Mouse (Mus musculus) neural tube, embryonic 11.5 days (tissue): Measurements from ENCODE around the gene Eif5a. TPM values are rescaled to one million over a fixed set of nuclear protein-coding genes. Genes with fewer than 3 reads are reported as not detected.
A peak's percentile ranks its signal among the peaks of the same experiment; 100 is the strongest.

ENCODE experiments used
- ATAC-seq: fragments of 200-750 bp; cut with Nextera tagmentation; 2 replicates; pipeline ENCODE4 v1.8.0; 2017; ENCODE audit warnings: moderate number of reproducible peaks, mild to moderate bottlenecking, moderate TSS enrichment, moderate library complexity; ENCODE audit not compliant: insufficient read depth, low FRiP score, low TSS enrichment
- DNase-seq: peaks from one replicate; pipeline ENCODE4 v3.0.0-alpha.2; 2015; ENCODE audit warnings: low spot score
- H3K27ac ChIP-seq: fragments of 300-500 bp; sonication (generic); 2 replicates; pipeline ENCODE4 v1.5.1; 2014; ENCODE audit warnings: low read depth, mild to moderate bottlenecking, low read length
- H3K27me3 ChIP-seq: fragments of 300-500 bp; sonication (generic); 2 replicates; pipeline ENCODE4 v1.6.1; 2014; ENCODE audit warnings: mild to moderate bottlenecking, low read length, mixed read lengths; ENCODE audit not compliant: control insufficient read depth, insufficient read depth
- H3K36me3 ChIP-seq: fragments of 300-500 bp; sonication (generic); 2 replicates; pipeline ENCODE4 v1.6.1; 2014; ENCODE audit warnings: mild to moderate bottlenecking, low read length, moderate library complexity, mixed read lengths; ENCODE audit not compliant: control insufficient read depth, insufficient read depth
- H3K4me1 ChIP-seq: fragments of 300-500 bp; sonication (generic); 2 replicates; pipeline ENCODE4 v1.6.1; 2014; ENCODE audit warnings: low read length, mixed read lengths; ENCODE audit not compliant: control insufficient read depth, insufficient read depth
- H3K4me2 ChIP-seq: fragments of 300-500 bp; sonication (generic); 2 replicates; pipeline ENCODE4 v1.6.1; 2014; ENCODE audit warnings: low read depth, mild to moderate bottlenecking, moderate library complexity
- H3K4me3 ChIP-seq: fragments of 300-500 bp; sonication (generic); 2 replicates; pipeline ENCODE4 v1.5.1; 2014; ENCODE audit warnings: low read depth, low read length
- H3K9ac ChIP-seq: fragments of 300-500 bp; sonication (generic); 2 replicates; pipeline ENCODE4 v1.6.1; 2014; ENCODE audit warnings: mild to moderate bottlenecking, low read length
- H3K9me3 ChIP-seq: fragments of 300-500 bp; sonication (generic); 2 replicates; pipeline ENCODE4 v1.6.1; 2016; ENCODE audit warnings: low read length; ENCODE audit not compliant: control insufficient read depth
- WGBS: fragments of 180-500 bp; shearing (Covaris S2); extraction: QIAGEN DNeasy Blood & Tissue Kit; methylation state at CpG from one replicate; pipeline ENCODE4 v1.1.7; 2014; 5-methylcytosine and 5-hydroxymethylcytosine counted together
- polyA plus RNA-seq: library from polyadenylated mRNA; unstranded; fragments of >200 nt; fragmentation: Nextera tagmentation; extraction: Ambion mirVana; gene quantifications from 2 replicates; pipeline ENCODE4 v1.2.1, GENCODE M21; 2014

The Eif5a gene
- polyA plus RNA-seq, 1 experiment from 2014 or later: 1,926 TPM

DNA sequence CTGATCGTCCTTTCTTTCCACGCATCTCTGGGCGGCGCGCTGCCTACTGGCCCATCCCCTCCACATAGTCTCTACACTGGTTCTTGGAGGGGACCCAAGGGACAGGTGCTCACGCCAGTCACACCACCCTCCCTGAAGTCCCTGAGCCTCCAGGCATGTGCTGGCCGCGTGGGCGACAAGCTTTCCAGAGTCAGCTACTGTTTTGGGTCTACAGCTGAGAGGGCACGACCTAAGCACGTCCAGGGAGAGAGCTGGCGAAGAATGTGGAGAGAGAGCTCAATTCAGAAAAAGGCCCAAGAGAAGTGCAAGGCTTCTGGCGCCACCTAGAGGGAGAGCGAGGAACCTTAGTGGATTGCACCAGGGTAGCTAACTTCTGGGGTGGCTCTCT is 27.0 kb upstream of the Eif5a start:
- Histone ChIP-seq H3K4me1 (peaks cover 5% of the 10 kb centered on the region; the same call in 1 of the 2 replicates), H3K9me3 (no peaks in the 10 kb centered on the region), H3K4me3 (peak overlapping the region; percentile 30), H3K36me3 (no peaks in the 10 kb centered on the region), H3K9ac (peak overlapping the region; percentile 69), H3K4me2 (peak overlapping the region; percentile 41), H3K27me3 (no peaks in the 10 kb centered on the region), H3K27ac (peak overlapping the region; percentile 75)
- ATAC-seq (peak; percentile 54), DNase-seq (peak; percentile 88)
- under 1% methylated on average over 14 of the region's 14 CpGs for WGBS

DNA sequence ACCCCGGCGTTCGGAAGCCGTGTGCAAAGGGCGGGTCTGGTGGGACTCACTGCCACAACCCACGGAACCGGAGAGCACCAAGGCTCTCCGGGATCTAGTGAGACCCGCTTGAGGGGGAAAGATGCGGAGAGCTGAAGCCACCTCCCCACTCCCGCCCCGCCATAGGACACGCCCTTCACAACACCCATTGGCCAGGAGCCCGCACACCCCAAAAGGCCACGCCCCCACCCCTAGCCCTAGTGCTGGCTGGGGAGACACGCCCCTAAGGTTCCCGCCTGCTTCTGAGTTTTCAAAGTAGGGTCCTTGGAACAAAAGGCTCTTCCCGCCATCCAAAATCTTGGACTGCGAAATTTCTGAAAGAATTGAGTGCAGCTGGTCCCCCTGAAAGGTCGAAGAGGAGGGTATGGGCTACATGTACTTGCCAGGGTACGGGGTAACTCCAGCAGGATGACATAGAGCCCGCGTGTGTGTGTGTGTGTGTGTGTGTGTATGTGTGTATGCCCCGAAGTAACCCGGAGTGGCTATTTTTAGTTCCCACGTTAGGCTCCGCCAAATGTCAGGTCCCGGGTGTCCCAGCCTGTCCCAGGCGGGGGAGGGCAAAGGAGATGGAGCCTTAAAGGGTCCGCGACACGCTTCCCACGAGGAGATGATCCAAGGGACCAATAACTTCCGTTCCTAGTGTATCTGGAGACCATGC is 26.5 kb upstream of the Eif5a start, which contains the start of gene Slc2a4:
Gene Slc2a4 (minus strand): TSS at position 123 of the 697 bp plus-strand sequence.
- WGBS: 0% methylated on average over 34 of the region's 34 CpGs
- H3K9me3 ChIP-seq: no peaks in the 10 kb centered on the region
- no peaks in the 10 kb centered on the region for H3K36me3 ChIP-seq

DNA sequence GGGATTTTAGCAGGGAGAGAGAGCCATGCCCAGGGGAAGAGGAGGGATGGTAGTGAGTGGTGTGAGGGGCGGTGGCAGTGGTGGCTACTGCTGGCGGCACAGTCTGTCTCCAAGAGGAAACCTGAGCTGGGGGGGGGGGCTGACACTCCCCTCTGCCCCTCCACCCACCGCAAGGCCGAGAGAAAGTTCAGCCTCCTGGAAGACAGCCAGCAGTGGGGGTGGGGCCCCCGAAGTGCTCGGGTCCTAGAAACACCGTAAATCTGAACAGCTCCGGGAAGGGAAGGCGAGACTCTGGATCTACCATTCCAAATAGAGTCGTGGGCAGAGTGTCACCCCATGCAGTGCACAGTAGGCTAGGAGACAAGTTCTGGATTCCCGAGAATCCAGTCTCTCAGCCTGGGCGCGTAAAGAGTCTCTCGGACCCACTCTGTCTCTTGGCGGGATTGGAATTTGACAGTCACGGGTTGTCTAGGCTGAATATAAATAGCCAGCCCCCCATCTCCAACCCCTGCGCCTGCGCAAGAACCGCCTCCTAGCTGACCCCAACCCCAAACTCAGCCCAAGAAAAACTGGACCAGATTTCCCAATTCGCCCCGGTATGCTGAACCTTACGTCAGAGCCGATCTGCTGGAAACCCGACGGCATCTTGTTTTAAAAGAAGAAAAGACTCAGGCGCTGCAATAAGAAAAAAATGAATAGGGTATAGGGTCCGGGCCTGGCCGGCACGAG is 25.7 kb upstream of the Eif5a start:
- peak overlapping the region; percentile 1; the same call in 1 of the 2 replicates for H3K27ac ChIP-seq
- no peaks in the 10 kb centered on the region for H3K36me3 ChIP-seq
- ATAC-seq (peak; percentile 32), DNase-seq (peak; percentile 70)
- peak overlapping the region; percentile 41 for H3K4me2 ChIP-seq
- H3K27me3 ChIP-seq: no peaks in the 10 kb centered on the region
- H3K9ac ChIP-seq: peak overlapping the region; percentile 69; the same call in 1 of the 2 replicates
- peaks cover 5% of the 10 kb centered on the region; the same call in 1 of the 2 replicates for H3K4me1 ChIP-seq
- peak overlapping the region; percentile 30 for H3K4me3 ChIP-seq
- 2% methylated on average over 29 of the region's 29 CpGs for WGBS
- no peaks in the 10 kb centered on the region for H3K9me3 ChIP-seq

More for the DNA sequence above, 26.5 kb upstream of the Eif5a start, which contains the start of gene Slc2a4:
- Histone ChIP-seq H3K4me2 (peak within 1 kb of the TSS; percentile 41), H3K4me3 (peak within 1 kb of the TSS; percentile 30), H3K9ac (peak within 1 kb of the TSS; percentile 69), H3K27me3 (no peaks in the 10 kb centered on the region), H3K4me1 (peaks cover 5% of the 10 kb centered on the region; the same call in 1 of the 2 replicates), H3K27ac (peak within 1 kb of the TSS; percentile 75)
- ATAC-seq: peak; percentile 94
- peak; percentile 95 for DNase-seq

DNA sequence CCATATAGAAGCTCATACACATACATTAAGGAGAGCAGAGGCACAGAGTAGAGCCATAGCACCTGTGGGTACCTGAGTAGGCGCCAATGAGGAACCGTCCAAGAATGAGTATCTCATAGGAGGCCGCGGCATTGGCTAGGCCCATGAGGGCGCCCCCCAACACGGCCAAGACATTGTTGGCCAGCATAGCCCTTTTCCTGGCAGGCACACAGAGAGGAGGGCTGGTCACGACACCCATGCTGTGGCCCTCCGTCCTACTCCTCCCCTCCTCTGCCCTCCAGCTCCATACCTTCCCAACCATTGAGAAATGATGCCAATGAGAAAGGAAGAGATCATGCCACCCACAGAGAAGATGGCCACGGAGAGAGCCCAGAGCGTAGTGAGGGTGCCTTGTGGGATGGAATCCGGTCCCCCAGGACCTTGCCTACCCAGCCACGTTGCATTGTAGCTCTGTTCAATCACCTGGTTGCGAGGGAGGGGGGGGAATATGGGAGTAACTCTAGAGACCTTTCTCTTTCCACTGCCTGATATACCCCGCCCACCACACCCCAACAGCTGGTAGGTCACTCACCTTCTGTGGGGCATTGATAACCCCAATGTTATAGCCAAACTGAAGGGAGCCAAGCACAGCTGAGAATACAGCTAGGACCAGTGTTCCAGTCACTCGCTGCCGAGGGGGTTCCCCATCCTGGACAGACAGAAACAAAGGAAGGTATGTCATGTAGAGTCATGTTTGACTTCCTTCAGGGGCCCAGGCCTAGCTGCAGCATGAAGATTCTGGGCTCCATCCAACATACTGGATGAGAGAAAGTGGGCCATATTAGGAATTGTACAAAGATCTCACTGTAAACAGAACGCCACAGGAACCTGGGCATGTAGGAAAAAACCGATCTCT is 24.5 kb upstream of the Eif5a start:
- Histone ChIP-seq H3K36me3 (no peaks in the 10 kb centered on the region), H3K9me3 (no peaks in the 10 kb centered on the region), H3K9ac (no peak overlapping the region), H3K27ac (no peak overlapping the region), H3K4me2 (peak overlapping the region; percentile 41), H3K4me3 (0 out of 2 replicates have a peak overlapping the region, but pooled peaks have one; percentile 30), H3K4me1 (peaks cover 5% of the 10 kb centered on the region; the same call in 1 of the 2 replicates), H3K27me3 (no peaks in the 10 kb centered on the region)
- DNase-seq (no peak), ATAC-seq (no peak)
- WGBS: 89% methylated on average over 18 of the region's 18 CpGs

DNA sequence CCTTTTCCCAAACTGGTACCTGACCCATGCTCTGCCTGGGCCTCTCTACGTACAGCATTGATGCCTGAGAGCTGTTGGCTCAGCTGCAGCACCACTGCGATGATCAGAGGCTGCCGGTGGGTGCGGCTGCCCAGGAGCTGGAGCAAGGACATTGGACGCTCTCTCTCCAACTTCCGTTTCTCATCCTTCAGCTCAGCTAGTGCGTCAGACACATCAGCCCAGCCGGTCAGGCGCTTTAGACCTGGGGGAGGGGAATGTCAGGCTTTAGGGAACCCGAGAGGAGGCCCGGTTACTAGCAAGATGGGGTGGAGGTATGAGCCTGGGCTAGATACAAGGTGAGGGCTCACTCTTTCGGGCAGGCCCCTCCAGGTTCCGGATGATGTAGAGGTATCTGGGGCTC is 23.5 kb upstream of the Eif5a start:
- ATAC-seq: no peak
- Histone ChIP-seq H3K36me3 (no peaks in the 10 kb centered on the region), H3K27ac (no peak overlapping the region), H3K4me3 (no peak overlapping the region), H3K9ac (no peak overlapping the region), H3K27me3 (no peaks in the 10 kb centered on the region), H3K4me2 (no peak overlapping the region), H3K9me3 (no peaks in the 10 kb centered on the region), H3K4me1 (peaks cover 5% of the 10 kb centered on the region; the same call in 1 of the 2 replicates)
- no peak for DNase-seq
- WGBS: 82% methylated on average over 13 of the region's 13 CpGs

DNA sequence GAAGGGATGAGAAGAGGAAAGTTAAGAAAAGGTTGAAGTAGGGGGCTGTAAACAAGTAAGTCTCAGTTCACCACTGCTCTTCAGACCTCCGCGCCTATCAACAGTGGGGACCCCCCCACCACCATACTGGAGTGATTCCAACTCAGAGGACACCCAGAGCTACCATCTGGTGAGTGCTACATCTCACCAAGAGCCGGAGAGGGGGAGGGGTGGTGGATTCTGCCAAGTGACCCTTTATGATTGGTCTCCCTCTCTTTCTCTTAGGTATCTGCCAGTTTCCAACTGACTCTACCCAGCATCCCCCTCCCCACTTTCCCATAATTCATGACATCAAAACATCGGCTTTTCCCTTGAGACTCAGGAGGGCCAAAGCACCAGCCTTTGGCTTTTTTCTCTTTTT is 19.2 kb upstream of the Eif5a start:
- ATAC-seq (no peak), DNase-seq (no peak)
- no peak overlapping the region for H3K27ac ChIP-seq
- H3K4me3 ChIP-seq: no peak overlapping the region
- H3K9ac ChIP-seq: no peak overlapping the region
- H3K27me3 ChIP-seq: peaks cover 27% of the 10 kb centered on the region
- 76% methylated on average over 4 of the region's 4 CpGs for WGBS
- no peaks in the 10 kb centered on the region for H3K36me3 ChIP-seq
- H3K4me1 ChIP-seq: peaks cover 8% of the 10 kb centered on the region; the same call in 1 of the 2 replicates
- no peaks in the 10 kb centered on the region for H3K9me3 ChIP-seq
- H3K4me2 ChIP-seq: no peak overlapping the region

DNA sequence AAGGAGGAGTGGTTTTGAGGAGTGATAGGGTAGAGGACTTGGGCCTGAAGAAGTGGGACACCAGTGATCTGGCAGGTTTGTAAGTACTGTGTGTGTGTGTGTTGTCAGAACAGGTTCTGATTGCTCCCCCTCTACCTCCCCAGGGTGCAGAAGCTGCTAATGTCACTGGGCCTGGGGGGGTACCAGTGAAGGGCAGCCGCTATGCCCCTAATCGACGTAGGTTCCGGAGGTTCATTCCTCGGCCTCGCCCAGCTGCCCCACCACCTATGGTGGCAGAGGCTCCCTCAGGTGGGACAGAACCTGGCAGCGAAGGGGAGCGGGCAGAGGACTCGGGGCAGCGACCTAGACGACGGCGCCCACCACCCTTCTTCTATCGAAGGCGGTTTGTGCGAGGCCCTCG is 18.0 kb upstream of the Eif5a start:
- Histone ChIP-seq H3K4me2 (no peak overlapping the region), H3K9ac (no peak overlapping the region), H3K27ac (no peak overlapping the region), H3K4me1 (peaks cover 12% of the 10 kb centered on the region; the same call in 1 of the 2 replicates), H3K27me3 (peaks cover 32% of the 10 kb centered on the region), H3K9me3 (no peaks in the 10 kb centered on the region), H3K36me3 (no peaks in the 10 kb centered on the region), H3K4me3 (no peak overlapping the region)
- 95% methylated on average over 17 of the region's 17 CpGs for WGBS
- no peak for ATAC-seq
- DNase-seq: no peak

DNA sequence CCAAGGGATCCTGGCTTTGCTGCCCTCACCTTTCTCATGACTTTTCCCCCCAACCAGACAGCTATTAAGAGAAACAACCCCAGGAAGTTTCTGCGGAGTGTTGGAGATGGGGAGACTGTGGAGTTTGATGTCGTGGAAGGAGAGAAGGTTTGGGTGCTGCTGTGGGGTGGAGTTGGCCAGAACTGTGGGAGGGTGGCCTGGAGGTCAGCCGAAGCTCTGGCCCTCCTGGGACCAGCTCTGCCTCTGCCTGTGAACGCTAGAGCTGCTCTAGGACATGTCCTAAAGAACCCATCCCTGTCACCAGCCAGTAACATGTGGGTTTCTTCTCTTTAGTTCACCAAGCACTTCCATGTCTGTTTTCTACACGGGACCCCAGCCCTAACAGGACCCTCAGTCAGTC is 17.4 kb upstream of the Eif5a start:
- Histone ChIP-seq H3K4me1 (peaks cover 12% of the 10 kb centered on the region; the same call in 1 of the 2 replicates), H3K36me3 (no peaks in the 10 kb centered on the region), H3K4me3 (no peak overlapping the region), H3K27ac (no peak overlapping the region), H3K9me3 (no peaks in the 10 kb centered on the region), H3K27me3 (peaks cover 32% of the 10 kb centered on the region), H3K4me2 (no peak overlapping the region), H3K9ac (no peak overlapping the region)
- ATAC-seq: no peak
- DNase-seq: no peak
- 72% methylated on average over 5 of the region's 5 CpGs for WGBS
